Mouse (Mus musculus): ENCODE results near the gene Cacna1c.

- no peak for TF ChIP-seq GATA1 (IDR thresholded peaks at IDR 0.05; ENCODE audit: borderline replicate concordance, low read length)
- no peak for TF ChIP-seq FLI1 (IDR thresholded peaks at IDR 0.05; ENCODE audit: low read length)
These were observed 437.2 kb downstream of the Cacna1c start for GRCm38 (mm10) chr6:118759015-118759414.

Data from megakaryocyte, embryonic 14.5 days (primary cell).